Mouse (Mus musculus) midbrain, postnatal 0 days (tissue): Measurements from ENCODE around the gene Gabbr2. TPM values are rescaled to one million over a fixed set of nuclear protein-coding genes. Genes with fewer than 3 reads are reported as not detected.

ENCODE experiments used
- ATAC-seq: fragments of 200-750 bp; cut with Nextera tagmentation; 2 replicates; pipeline ENCODE4 v1.8.0; 2017; ENCODE audit warnings: moderate number of reproducible peaks, mild to moderate bottlenecking, moderate TSS enrichment, moderate library complexity; ENCODE audit not compliant: low FRiP score
- DNase-seq: peaks from one replicate; pipeline ENCODE4 v3.0.0-alpha.2; 2015; ENCODE audit warnings: low spot score
- H3K27ac ChIP-seq: fragments of 300-500 bp; sonication (generic); 2 replicates; pipeline ENCODE4 v1.5.1; 2014; ENCODE audit warnings: low read depth, mild to moderate bottlenecking, low read length, mixed read lengths
- H3K27me3 ChIP-seq: fragments of 300-500 bp; sonication (generic); 2 replicates; pipeline ENCODE4 v1.6.1; 2014; ENCODE audit warnings: low read length, control low read depth, mixed read lengths; ENCODE audit not compliant: insufficient read depth
- H3K36me3 ChIP-seq: fragments of 300-500 bp; sonication (generic); 2 replicates; pipeline ENCODE4 v1.6.1; 2014; ENCODE audit warnings: low read length, control low read depth, mixed read lengths; ENCODE audit not compliant: insufficient read depth
- H3K4me1 ChIP-seq: fragments of 300-500 bp; sonication (generic); 2 replicates; pipeline ENCODE4 v1.6.1; 2014; ENCODE audit warnings: mild to moderate bottlenecking, control low read depth, antibody characterized with exemption, low read length, mixed read lengths; ENCODE audit not compliant: insufficient read depth
- H3K4me2 ChIP-seq: fragments of 300-500 bp; sonication (generic); 2 replicates; pipeline ENCODE4 v1.6.1; 2014; ENCODE audit warnings: low read depth, mild to moderate bottlenecking, low read length, mixed read lengths; ENCODE audit not compliant: poor library complexity, severe bottlenecking
- H3K4me3 ChIP-seq: fragments of 300-500 bp; sonication (generic); 2 replicates; pipeline ENCODE4 v1.5.1; 2014; ENCODE audit warnings: low read depth, mild to moderate bottlenecking, low read length, moderate library complexity
- H3K9ac ChIP-seq: fragments of 300-500 bp; sonication (generic); replicated peaks from 2 replicates; pipeline ENCODE4 v1.6.1; 2014; ENCODE audit warnings: mild to moderate bottlenecking, low read length, moderate library complexity, mixed read lengths; ENCODE audit not compliant: poor library complexity, severe bottlenecking
- H3K9me3 ChIP-seq: fragments of 300-500 bp; sonication (generic); 2 replicates; pipeline ENCODE4 v1.6.1; 2016; ENCODE audit warnings: low read length, control low read depth
- CTCF ChIP-seq: IDR thresholded peaks from 2 replicates; pipeline ENCODE4 v1.5.1; 2016; ENCODE audit warnings: antibody characterized with exemption, mild to moderate bottlenecking
- WGBS: fragments of 180-500 bp; shearing (Covaris S2); extraction: QIAGEN DNeasy Blood & Tissue Kit; methylation state at CpG from one replicate; pipeline ENCODE4 v1.1.7; 2014; 5-methylcytosine and 5-hydroxymethylcytosine counted together
- polyA plus RNA-seq: library from polyadenylated mRNA; unstranded; fragments of >200 nt; fragmentation: Nextera tagmentation; extraction: Ambion mirVana; gene quantifications from 2 replicates; pipeline ENCODE4 v1.2.1, GENCODE M21; 2015
- total RNA-seq: library from RNA; depleted of rRNA; stranded (reverse); fragments of >200 nt; gene quantifications from 2 replicates; pipeline ENCODE4 v1.2.3, GENCODE M21; 2014

The Gabbr2 gene
- total and polyA plus RNA-seq, 2 experiments from 2014 or later = 20.5 to 123 TPM

DNA sequence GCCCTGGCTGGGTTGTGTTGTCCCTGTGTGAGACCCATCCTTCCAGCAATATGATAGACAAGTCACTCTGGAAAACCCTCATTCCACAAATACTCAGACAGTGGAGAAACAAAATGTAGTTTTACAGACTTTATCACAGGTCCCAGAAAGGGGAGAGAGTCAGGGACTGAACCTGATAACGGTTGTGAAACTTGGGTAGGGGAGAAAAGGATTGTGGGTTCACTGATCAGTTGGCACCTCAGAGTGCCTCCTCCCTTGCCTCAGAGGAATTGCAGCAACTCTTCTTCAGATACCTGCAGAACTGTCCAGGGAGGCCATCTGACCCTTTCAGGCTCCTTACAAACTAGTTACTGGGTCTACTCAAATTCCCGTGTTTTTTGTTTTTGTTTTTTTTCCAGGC, 359.2 kb downstream of the Gabbr2 start:
- no peak for ATAC-seq
- no peak for TF ChIP-seq CTCF
- no peak overlapping the region for H3K4me3 ChIP-seq
- H3K4me1 ChIP-seq = no peaks in the 10 kb centered on the region
- DNase-seq = no peak
- no peaks in the 10 kb centered on the region for H3K9me3 ChIP-seq
- no peak overlapping the region for H3K4me2 ChIP-seq
- no peaks in the 10 kb centered on the region for H3K27me3 ChIP-seq
- H3K27ac ChIP-seq = no peak overlapping the region
- H3K9ac ChIP-seq = no peak overlapping the region
- no peaks in the 10 kb centered on the region for H3K36me3 ChIP-seq
- 85% methylated on average over 2 of the region's 2 CpGs for WGBS

DNA sequence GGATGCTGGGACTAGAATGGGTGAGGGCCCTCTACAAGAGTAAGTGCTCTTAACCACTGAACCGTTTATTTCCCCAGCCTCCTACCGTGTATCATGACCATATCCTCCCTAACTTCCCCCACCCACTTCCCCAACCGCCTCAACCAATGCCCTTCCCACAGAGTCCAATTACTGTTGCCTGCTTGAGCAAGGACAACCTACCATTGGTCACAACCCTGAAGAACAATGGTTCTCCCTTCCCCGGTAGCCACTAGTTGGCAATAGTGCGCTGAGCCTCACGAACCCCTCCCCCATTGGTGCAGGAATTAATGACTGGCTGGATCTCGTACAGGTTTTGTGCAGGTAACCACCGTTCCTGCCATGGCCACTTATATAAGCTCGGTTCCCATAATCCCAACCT, 361.3 kb downstream of the Gabbr2 start:
- Histone ChIP-seq H3K4me3 (no peak overlapping the region), H3K4me2 (no peak overlapping the region), H3K36me3 (no peaks in the 10 kb centered on the region), H3K9me3 (no peaks in the 10 kb centered on the region), H3K27ac (no peak overlapping the region), H3K9ac (no peak overlapping the region), H3K27me3 (no peaks in the 10 kb centered on the region), H3K4me1 (no peaks in the 10 kb centered on the region)
- WGBS = 65% methylated on average over 9 of the region's 9 CpGs
- TF ChIP-seq CTCF = no peak
- no peak for DNase-seq
- ATAC-seq = no peak

DNA sequence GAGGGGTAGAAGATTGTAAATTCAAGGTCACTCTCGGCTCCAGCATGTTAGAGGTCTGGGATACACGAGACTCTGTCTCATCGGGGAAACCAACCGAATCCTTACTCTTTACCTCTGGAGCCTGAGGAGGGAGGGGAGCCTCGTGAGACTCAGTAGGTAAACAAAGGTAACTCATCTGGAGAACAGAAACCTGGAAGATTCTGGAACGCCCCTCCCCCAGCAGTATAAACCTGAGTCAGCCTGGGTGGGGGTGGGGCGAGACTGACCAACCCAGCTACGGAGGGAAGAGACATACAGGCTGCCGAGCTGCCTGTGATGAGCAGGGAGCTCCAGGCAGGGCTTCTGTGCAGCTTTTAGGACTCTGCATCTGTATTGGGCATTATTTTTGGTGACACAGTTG, 362.8 kb downstream of the Gabbr2 start:
- no peak overlapping the region for H3K9ac ChIP-seq
- H3K4me1 ChIP-seq = no peaks in the 10 kb centered on the region
- H3K9me3 ChIP-seq = no peaks in the 10 kb centered on the region
- no peak for DNase-seq
- no peak for TF ChIP-seq CTCF
- H3K27ac ChIP-seq = no peak overlapping the region
- no peaks in the 10 kb centered on the region for H3K27me3 ChIP-seq
- ATAC-seq = no peak
- no peaks in the 10 kb centered on the region for H3K36me3 ChIP-seq
- no peak overlapping the region for H3K4me3 ChIP-seq
- 49% methylated on average over 9 of the region's 9 CpGs for WGBS
- no peak overlapping the region for H3K4me2 ChIP-seq

DNA sequence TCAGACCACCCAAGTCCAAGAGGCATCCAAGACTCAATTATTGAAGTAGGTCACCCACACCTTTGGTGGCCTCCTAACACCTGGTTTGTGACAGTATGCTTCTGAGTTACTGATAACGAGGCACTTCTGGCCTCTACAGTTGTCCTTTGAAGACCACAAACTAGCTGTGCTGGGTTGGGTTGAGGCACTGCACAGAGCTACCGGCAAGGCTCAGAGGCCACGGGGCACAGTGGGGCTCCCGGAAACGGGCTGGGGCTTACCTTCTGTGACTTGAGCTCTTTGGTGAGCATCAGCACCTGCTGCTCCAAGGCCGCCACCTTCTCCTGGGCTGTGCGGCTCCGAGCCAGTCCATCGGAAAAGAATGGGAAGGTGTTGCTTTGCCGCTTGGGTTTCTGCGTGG, 363.6 kb downstream of the Gabbr2 start:
- DNase-seq (no peak), ATAC-seq (no peak)
- H3K4me1 ChIP-seq = no peaks in the 10 kb centered on the region
- H3K9me3 ChIP-seq = no peaks in the 10 kb centered on the region
- no peak overlapping the region for H3K27ac ChIP-seq
- H3K4me2 ChIP-seq = no peak overlapping the region
- no peak overlapping the region for H3K4me3 ChIP-seq
- no peak overlapping the region for H3K9ac ChIP-seq
- TF ChIP-seq CTCF = no peak
- no peaks in the 10 kb centered on the region for H3K36me3 ChIP-seq
- 86% methylated on average over 11 of the region's 11 CpGs for WGBS
- H3K27me3 ChIP-seq = no peaks in the 10 kb centered on the region

DNA sequence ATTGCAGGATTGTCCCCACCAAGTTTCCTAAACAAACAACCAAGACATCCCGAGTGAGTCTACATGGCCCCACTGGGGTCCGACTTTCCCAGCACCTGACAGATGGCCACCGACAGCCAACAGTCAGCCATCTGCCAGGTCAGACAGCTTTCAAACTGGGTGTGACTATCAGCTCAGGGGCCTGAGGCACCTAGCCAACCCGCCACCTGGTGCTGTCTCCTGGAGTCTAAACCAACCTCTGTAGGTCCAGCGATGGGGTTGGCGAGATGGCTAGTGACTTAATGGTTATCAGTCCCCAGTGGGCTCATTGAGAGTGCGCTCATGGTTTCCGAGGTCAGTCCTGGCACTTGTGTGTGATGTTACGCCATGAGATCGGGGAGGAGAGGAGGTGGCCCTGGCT, 366.6 kb downstream of the Gabbr2 start:
- 89% methylated on average over 10 of the region's 10 CpGs for WGBS
- H3K27me3 ChIP-seq = no peaks in the 10 kb centered on the region
- H3K9ac ChIP-seq = no peak overlapping the region
- peak; percentile 64 for DNase-seq
- H3K9me3 ChIP-seq = no peaks in the 10 kb centered on the region
- no peak for ATAC-seq
- no peak overlapping the region for H3K27ac ChIP-seq
- H3K4me2 ChIP-seq = no peak overlapping the region
- no peak overlapping the region for H3K4me3 ChIP-seq
- no peak for TF ChIP-seq CTCF
- no peaks in the 10 kb centered on the region for H3K36me3 ChIP-seq
- no peaks in the 10 kb centered on the region for H3K4me1 ChIP-seq

DNA sequence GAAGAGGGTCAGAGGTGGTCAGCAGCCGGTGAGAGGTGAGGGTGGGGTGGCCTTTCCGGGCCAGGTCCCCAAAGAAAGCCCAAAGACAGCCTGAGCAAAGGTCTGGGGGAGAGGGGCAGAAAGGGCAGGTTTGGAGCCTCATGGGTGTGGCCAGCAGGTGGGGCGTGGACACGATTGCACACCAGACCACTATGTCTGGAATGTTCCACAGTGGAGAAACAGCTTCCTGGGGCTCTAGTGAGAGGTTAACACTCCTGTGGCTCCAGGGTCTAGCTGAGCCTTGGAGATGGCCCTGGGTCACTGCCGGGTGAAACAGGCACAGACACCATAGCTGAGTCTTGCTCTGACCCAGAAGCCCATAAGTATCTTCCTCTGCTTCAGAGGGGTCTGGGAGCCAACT, 368.7 kb downstream of the Gabbr2 start:
- no peak overlapping the region for H3K9ac ChIP-seq
- DNase-seq (no peak), ATAC-seq (no peak)
- no peak for TF ChIP-seq CTCF
- no peak overlapping the region for H3K4me2 ChIP-seq
- no peak overlapping the region for H3K4me3 ChIP-seq
- no peaks in the 10 kb centered on the region for H3K4me1 ChIP-seq
- H3K27me3 ChIP-seq = no peaks in the 10 kb centered on the region
- H3K9me3 ChIP-seq = no peaks in the 10 kb centered on the region
- no peak overlapping the region for H3K27ac ChIP-seq
- WGBS = 78% methylated on average over 5 of the region's 5 CpGs
- no peaks in the 10 kb centered on the region for H3K36me3 ChIP-seq
